Mouse (Mus musculus): ENCODE measurements around the gene Pms2.

DNA sequence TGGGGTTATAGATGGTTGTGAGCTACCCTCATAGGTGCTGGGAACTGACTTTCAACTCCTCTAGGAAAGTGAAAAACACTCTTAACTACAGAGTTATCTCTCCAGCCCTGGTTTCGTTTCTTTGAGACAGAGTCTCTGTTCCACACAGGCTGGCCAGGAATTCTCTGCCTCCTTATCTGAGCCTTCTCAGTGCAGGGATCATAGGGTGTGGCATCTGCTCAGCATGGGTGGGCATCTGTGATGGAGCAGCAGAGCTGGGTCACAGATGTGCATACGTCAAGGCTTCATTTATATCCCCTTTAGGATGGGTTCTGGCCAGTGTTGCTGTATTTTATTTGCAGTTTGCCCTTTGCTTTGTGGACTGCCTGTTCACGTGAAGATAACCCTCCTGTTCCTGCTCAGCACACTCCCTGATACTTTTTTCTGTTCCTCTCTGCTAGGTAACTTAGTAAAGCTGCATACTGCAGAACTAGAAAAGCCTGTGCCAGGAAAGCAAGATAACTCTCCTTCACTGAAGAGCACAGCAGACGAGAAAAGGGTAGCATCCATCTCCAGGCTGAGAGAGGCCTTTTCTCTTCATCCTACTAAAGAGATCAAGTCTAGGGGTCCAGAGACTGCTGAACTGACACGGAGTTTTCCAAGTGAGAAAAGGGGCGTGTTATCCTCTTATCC is 15.2 kb downstream of the Pms2 start:
- TF ChIP-seq CTCF (IDR thresholded peaks at IDR 0.05; ENCODE audit: low read depth), result no peak
- no peak for TF ChIP-seq EP300 (IDR thresholded peaks at IDR 0.05; ENCODE audit: low read depth)
